Mouse (Mus musculus) midbrain, embryonic 16.5 days (tissue): ENCODE measurements around the gene Naaladl2. TPM values are rescaled to one million over a fixed set of nuclear protein-coding genes. Genes with fewer than 3 reads are reported as not detected.
A peak's percentile ranks its signal among the peaks of the same experiment; 100 is the strongest.

ENCODE experiments used
- ATAC-seq: fragments of 200-750 bp; cut with Nextera tagmentation; 2 replicates; pipeline ENCODE4 v1.8.0; 2017; ENCODE audit warnings: moderate TSS enrichment
- H3K27ac ChIP-seq: fragments of 300-500 bp; sonication (generic); 2 replicates; pipeline ENCODE4 v1.5.1; 2014; ENCODE audit warnings: mild to moderate bottlenecking, low read length, mixed read lengths
- H3K27me3 ChIP-seq: fragments of 300-500 bp; sonication (generic); 2 replicates; pipeline ENCODE4 v1.6.1; 2014; ENCODE audit warnings: low read depth, low read length, mixed read lengths; ENCODE audit not compliant: control insufficient read depth, insufficient read depth
- H3K36me3 ChIP-seq: fragments of 300-500 bp; sonication (generic); 2 replicates; pipeline ENCODE4 v1.6.1; 2014; ENCODE audit warnings: mild to moderate bottlenecking, low read length, moderate library complexity, mixed read lengths; ENCODE audit not compliant: control insufficient read depth, insufficient read depth
- H3K4me1 ChIP-seq: fragments of 300-500 bp; sonication (generic); 2 replicates; pipeline ENCODE4 v1.6.1; 2014; ENCODE audit warnings: mild to moderate bottlenecking, low read length, mixed read lengths; ENCODE audit not compliant: control insufficient read depth, insufficient read depth
- H3K4me2 ChIP-seq: fragments of 300-500 bp; sonication (generic); 2 replicates; pipeline ENCODE4 v1.6.1; 2014; ENCODE audit warnings: mild to moderate bottlenecking, low read length, mixed read lengths
- H3K4me3 ChIP-seq: fragments of 300-500 bp; sonication (generic); 2 replicates; pipeline ENCODE4 v1.5.1; 2014; ENCODE audit warnings: low read depth, mild to moderate bottlenecking, low read length, moderate library complexity, mixed read lengths
- H3K9ac ChIP-seq: fragments of 300-500 bp; sonication (generic); 2 replicates; pipeline ENCODE4 v1.6.1; 2014; ENCODE audit warnings: low read depth, low read length, mixed read lengths
- H3K9me3 ChIP-seq: fragments of 300-500 bp; sonication (generic); replicated peaks from 2 replicates; pipeline ENCODE4 v1.6.1; 2014; ENCODE audit warnings: mild to moderate bottlenecking, low read length, mixed read lengths; ENCODE audit not compliant: control insufficient read depth, poor library complexity, severe bottlenecking
- WGBS: fragments of 180-500 bp; shearing (Covaris S2); extraction: QIAGEN DNeasy Blood & Tissue Kit; methylation state at CpG from one replicate; pipeline ENCODE4 v1.1.7; 2014; 5-methylcytosine and 5-hydroxymethylcytosine counted together
- polyA plus RNA-seq: library from polyadenylated mRNA; unstranded; fragments of >200 nt; fragmentation: Nextera tagmentation; extraction: Ambion mirVana; gene quantifications from 2 replicates; pipeline ENCODE4 v1.2.1, GENCODE M21; 2015

Gene Naaladl2
- polyA plus RNA-seq, 1 experiment from 2014 or later: 0.64 TPM

GRCm38 (mm10) chr3:24138002-24138401 lies 1006.1 kb downstream of the Naaladl2 start:
- Histone ChIP-seq H3K9ac (no peak overlapping the region), H3K4me3 (no peak overlapping the region), H3K4me2 (no peak overlapping the region), H3K27ac (no peak overlapping the region), H3K27me3 (no peaks in the 10 kb centered on the region), H3K4me1 (no peaks in the 10 kb centered on the region), H3K9me3 (no peaks in the 10 kb centered on the region), H3K36me3 (no peaks in the 10 kb centered on the region)
- 85% methylated on average over 1 of the region's 1 CpGs for WGBS
- no peak for ATAC-seq

- H3K9ac ChIP-seq: no peak overlapping the region
- 95% methylated on average over 1 of the region's 1 CpGs for WGBS
- no peaks in the 10 kb centered on the region for H3K27me3 ChIP-seq
- no peaks in the 10 kb centered on the region for H3K4me1 ChIP-seq
- H3K36me3 ChIP-seq: no peaks in the 10 kb centered on the region
- H3K9me3 ChIP-seq: no peaks in the 10 kb centered on the region
- H3K4me3 ChIP-seq: no peak overlapping the region
- no peak for ATAC-seq
- no peak overlapping the region for H3K27ac ChIP-seq
- no peak overlapping the region for H3K4me2 ChIP-seq
Measured at GRCm38 (mm10) chr3:24126200-24126599, 1017.9 kb downstream of the Naaladl2 start.

- Histone ChIP-seq H3K27ac (no peak overlapping the region), H3K9ac (no peak overlapping the region), H3K36me3 (no peaks in the 10 kb centered on the region), H3K27me3 (no peaks in the 10 kb centered on the region), H3K4me3 (no peak overlapping the region), H3K9me3 (no peaks in the 10 kb centered on the region), H3K4me2 (no peak overlapping the region), H3K4me1 (no peaks in the 10 kb centered on the region)
- ATAC-seq: no peak
- WGBS: 84% methylated on average over 2 of the region's 2 CpGs
Measured at GRCm38 (mm10) chr3:24124034-24124433, 1020.0 kb downstream of the Naaladl2 start.

- H3K27ac ChIP-seq: no peak overlapping the region
- 90% methylated on average over 6 of the region's 6 CpGs for WGBS
- no peaks in the 10 kb centered on the region for H3K36me3 ChIP-seq
- H3K4me3 ChIP-seq: no peak overlapping the region
- H3K4me2 ChIP-seq: no peak overlapping the region
- no peaks in the 10 kb centered on the region for H3K27me3 ChIP-seq
- ATAC-seq: no peak
- no peak overlapping the region for H3K9ac ChIP-seq
- H3K4me1 ChIP-seq: no peaks in the 10 kb centered on the region
- no peaks in the 10 kb centered on the region for H3K9me3 ChIP-seq
Measured at GRCm38 (mm10) chr3:24118136-24118535, 1025.9 kb downstream of the Naaladl2 start.

GRCm38 (mm10) chr3:24114849-24115248 lies 1029.2 kb downstream of the Naaladl2 start:
- no peak overlapping the region for H3K27ac ChIP-seq
- H3K9me3 ChIP-seq: no peaks in the 10 kb centered on the region
- no peaks in the 10 kb centered on the region for H3K36me3 ChIP-seq
- ATAC-seq: no peak
- H3K9ac ChIP-seq: no peak overlapping the region
- no peaks in the 10 kb centered on the region for H3K27me3 ChIP-seq
- 92% methylated on average over 3 of the region's 3 CpGs for WGBS
- no peak overlapping the region for H3K4me3 ChIP-seq
- no peak overlapping the region for H3K4me2 ChIP-seq
- no peaks in the 10 kb centered on the region for H3K4me1 ChIP-seq

GRCm38 (mm10) chr3:24113360-24113759 lies 1030.7 kb downstream of the Naaladl2 start:
- no peak overlapping the region for H3K27ac ChIP-seq
- no peaks in the 10 kb centered on the region for H3K4me1 ChIP-seq
- no peak overlapping the region for H3K9ac ChIP-seq
- no peaks in the 10 kb centered on the region for H3K36me3 ChIP-seq
- H3K9me3 ChIP-seq: no peaks in the 10 kb centered on the region
- H3K4me3 ChIP-seq: no peak overlapping the region
- WGBS: 82% methylated on average over 2 of the region's 2 CpGs
- no peak overlapping the region for H3K4me2 ChIP-seq
- ATAC-seq: no peak
- no peaks in the 10 kb centered on the region for H3K27me3 ChIP-seq

- ATAC-seq: no peak
- no peaks in the 10 kb centered on the region for H3K36me3 ChIP-seq
- no peak overlapping the region for H3K4me2 ChIP-seq
- H3K4me1 ChIP-seq: no peaks in the 10 kb centered on the region
- 98% methylated on average over 1 of the region's 1 CpGs for whole genome bisulfite sequencing
- H3K27ac ChIP-seq: no peak overlapping the region
- no peaks in the 10 kb centered on the region for H3K27me3 ChIP-seq
- H3K9ac ChIP-seq: no peak overlapping the region
- H3K9me3 ChIP-seq: no peaks in the 10 kb centered on the region
- no peak overlapping the region for H3K4me3 ChIP-seq
Measured at GRCm38 (mm10) chr3:24106391-24106790, 1037.7 kb downstream of the Naaladl2 start.

GRCm38 (mm10) chr3:24079761-24080160 lies 1064.3 kb downstream of the Naaladl2 start:
- no peak for ATAC-seq
- Histone ChIP-seq H3K27ac (no peak overlapping the region), H3K4me2 (no peak overlapping the region), H3K27me3 (no peaks in the 10 kb centered on the region), H3K36me3 (no peaks in the 10 kb centered on the region), H3K9ac (no peak overlapping the region), H3K4me3 (no peak overlapping the region), H3K9me3 (no peaks in the 10 kb centered on the region), H3K4me1 (no peaks in the 10 kb centered on the region)
- WGBS: 37% methylated on average over 4 of the region's 4 CpGs

GRCm38 (mm10) chr3:24071169-24071797 lies 1072.8 kb downstream of the Naaladl2 start:
- Histone ChIP-seq H3K9ac (no peak overlapping the region), H3K4me2 (no peak overlapping the region), H3K4me1 (no peaks in the 10 kb centered on the region), H3K36me3 (no peaks in the 10 kb centered on the region), H3K27me3 (no peaks in the 10 kb centered on the region), H3K4me3 (no peak overlapping the region), H3K27ac (no peak overlapping the region), H3K9me3 (no peaks in the 10 kb centered on the region)
- 0 out of 2 replicates have a peak, but pooled peaks have one; percentile 36 for ATAC-seq
- 72% methylated on average over 3 of the region's 3 CpGs for WGBS
